Mouse (Mus musculus): Measurements from ENCODE around the gene Ell2. TPM values are rescaled to one million over a fixed set of nuclear protein-coding genes. Genes with fewer than 3 reads are reported as not detected.

The Ell2 gene
- polyA plus RNA-seq, 1 experiment from 2014 or later: 13.0 TPM

- ATAC-seq (ENCODE audit: low FRiP score, low TSS enrichment) (no peak), DNase-seq (ENCODE audit: low spot score) (no peak)
- no peaks in the 10 kb centered on the region for H3K36me3 ChIP-seq (ENCODE audit: control insufficient read depth, insufficient read depth, low read length)
- H3K4me3 ChIP-seq (ENCODE audit: low read depth, low read length): no peak overlapping the region
- H3K27ac ChIP-seq (replicated peaks): no peak overlapping the region
- H3K27me3 ChIP-seq (ENCODE audit: control insufficient read depth, insufficient read depth, low read length): no peaks in the 10 kb centered on the region
- H3K4me2 ChIP-seq (replicated peaks; ENCODE audit: low read depth): no peak overlapping the region
- WGBS: 91% methylated on average over 4 of the region's 4 CpGs
- TF ChIP-seq CTCF (IDR thresholded peaks at IDR 0.05; ENCODE audit: low read depth): no peak
- TF ChIP-seq EP300 (optimal IDR thresholded peaks at IDR 0.05): no peak
- H3K9me3 ChIP-seq (ENCODE audit: control insufficient read depth, low read length): no peaks in the 10 kb centered on the region
- H3K9ac ChIP-seq (ENCODE audit: low read length): no peak overlapping the region
- H3K4me1 ChIP-seq (replicated peaks; ENCODE audit: control insufficient read depth, insufficient read depth): peaks cover 1% of the 10 kb centered on the region; the same call in 1 of the 2 replicates
These were observed 37.5 kb downstream of the Ell2 start for GRCm38 (mm10) chr13:75744065-75744464.

GRCm38 (mm10) chr13:75745328-75745727 lies 38.8 kb downstream of the Ell2 start:
- Histone ChIP-seq H3K9me3 (ENCODE audit: control insufficient read depth, low read length) (no peaks in the 10 kb centered on the region), H3K4me2 (replicated peaks; ENCODE audit: low read depth) (no peak overlapping the region)

DNA sequence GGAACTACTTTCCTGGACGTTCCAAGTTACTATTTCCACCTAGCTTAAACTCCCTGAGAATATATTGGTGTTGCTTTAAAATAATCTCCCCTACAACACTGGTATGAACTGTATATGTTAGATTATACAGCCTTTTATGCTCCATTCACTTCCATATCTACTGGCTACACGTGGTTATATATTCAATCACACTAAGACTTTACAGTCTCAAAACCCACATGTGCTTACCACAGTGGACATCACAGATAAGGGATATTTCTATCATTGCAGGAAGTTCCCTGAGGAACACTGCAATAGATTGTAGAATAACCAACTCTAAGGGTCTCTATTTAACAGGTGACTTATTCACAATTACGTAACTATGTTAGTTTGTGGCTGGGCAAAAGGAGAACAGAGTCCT lies 40.7 kb downstream of the Ell2 start:
- no peak overlapping the region for H3K9ac ChIP-seq (ENCODE audit: low read length)
- no peaks in the 10 kb centered on the region for H3K4me1 ChIP-seq (replicated peaks; ENCODE audit: control insufficient read depth, insufficient read depth)
- DNase-seq (ENCODE audit: low spot score): no peak
- H3K4me2 ChIP-seq (replicated peaks; ENCODE audit: low read depth): no peak overlapping the region
- H3K36me3 ChIP-seq (ENCODE audit: control insufficient read depth, insufficient read depth, low read length): no peaks in the 10 kb centered on the region
- H3K9me3 ChIP-seq (ENCODE audit: control insufficient read depth, low read length): no peaks in the 10 kb centered on the region
- H3K27ac ChIP-seq (replicated peaks): no peak overlapping the region
- no peaks in the 10 kb centered on the region for H3K27me3 ChIP-seq (ENCODE audit: control insufficient read depth, insufficient read depth, low read length)
- no peak for ATAC-seq (ENCODE audit: low FRiP score, low TSS enrichment)
- no peak overlapping the region for H3K4me3 ChIP-seq (ENCODE audit: low read depth, low read length)
- 78% methylated on average over 3 of the region's 3 CpGs for WGBS
- TF ChIP-seq CTCF (IDR thresholded peaks at IDR 0.05; ENCODE audit: low read depth): no peak
- no peak for TF ChIP-seq EP300 (optimal IDR thresholded peaks at IDR 0.05)

More at GRCm38 (mm10) chr13:75745328-75745727, 38.8 kb downstream of the Ell2 start:
- Histone ChIP-seq H3K9ac (ENCODE audit: low read length) (no peak overlapping the region), H3K4me3 (ENCODE audit: low read depth, low read length) (no peak overlapping the region), H3K36me3 (ENCODE audit: control insufficient read depth, insufficient read depth, low read length) (no peaks in the 10 kb centered on the region), H3K4me1 (replicated peaks; ENCODE audit: control insufficient read depth, insufficient read depth) (no peaks in the 10 kb centered on the region), H3K27ac (replicated peaks) (no peak overlapping the region), H3K27me3 (ENCODE audit: control insufficient read depth, insufficient read depth, low read length) (no peaks in the 10 kb centered on the region)
- ATAC-seq (ENCODE audit: low FRiP score, low TSS enrichment): no peak
- DNase-seq (ENCODE audit: low spot score): no peak
- TF ChIP-seq EP300 (optimal IDR thresholded peaks at IDR 0.05): no peak
- no peak for TF ChIP-seq CTCF (IDR thresholded peaks at IDR 0.05; ENCODE audit: low read depth)

DNA sequence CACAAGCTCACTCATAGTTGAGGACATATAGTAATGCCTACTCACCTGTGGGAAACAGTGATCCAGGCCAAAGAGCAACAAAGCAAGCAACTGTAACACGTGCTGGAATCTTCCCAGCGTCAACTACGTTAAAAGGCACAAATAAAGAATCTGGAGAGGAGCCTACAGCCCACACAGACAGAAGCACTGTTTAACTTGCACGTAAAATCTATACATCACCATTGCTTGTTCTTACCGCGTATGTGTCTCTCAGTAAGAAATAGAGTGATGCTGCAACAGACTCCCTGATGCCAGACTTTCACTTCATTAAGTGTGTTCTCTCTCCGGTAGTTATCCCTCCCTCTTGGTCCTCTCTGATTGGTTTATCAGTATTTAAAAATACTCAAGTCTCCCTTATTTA lies 42.1 kb downstream of the Ell2 start:
- H3K4me3 ChIP-seq (ENCODE audit: low read depth, low read length): no peak overlapping the region
- ATAC-seq (ENCODE audit: low FRiP score, low TSS enrichment): no peak
- 77% methylated on average over 7 of the region's 7 CpGs for WGBS
- H3K27ac ChIP-seq (replicated peaks): no peak overlapping the region
- no peak overlapping the region for H3K4me2 ChIP-seq (replicated peaks; ENCODE audit: low read depth)
- no peaks in the 10 kb centered on the region for H3K27me3 ChIP-seq (ENCODE audit: control insufficient read depth, insufficient read depth, low read length)
- DNase-seq (ENCODE audit: low spot score): no peak
- TF ChIP-seq CTCF (IDR thresholded peaks at IDR 0.05; ENCODE audit: low read depth) (no peak), EP300 (optimal IDR thresholded peaks at IDR 0.05) (no peak)
- H3K4me1 ChIP-seq (replicated peaks; ENCODE audit: control insufficient read depth, insufficient read depth): 0 out of 2 replicates have a peak, but pooled peaks cover 2% of the 10 kb centered on the region
- H3K36me3 ChIP-seq (ENCODE audit: control insufficient read depth, insufficient read depth, low read length): no peaks in the 10 kb centered on the region
- no peak overlapping the region for H3K9ac ChIP-seq (ENCODE audit: low read length)
- no peaks in the 10 kb centered on the region for H3K9me3 ChIP-seq (ENCODE audit: control insufficient read depth, low read length)

- 64% methylated on average over 2 of the region's 2 CpGs for WGBS
- ATAC-seq (ENCODE audit: low FRiP score, low TSS enrichment) (no peak), DNase-seq (ENCODE audit: low spot score) (no peak)
- Histone ChIP-seq H3K9me3 (ENCODE audit: control insufficient read depth, low read length) (no peaks in the 10 kb centered on the region), H3K4me2 (replicated peaks; ENCODE audit: low read depth) (no peak overlapping the region), H3K27me3 (ENCODE audit: control insufficient read depth, insufficient read depth, low read length) (no peaks in the 10 kb centered on the region), H3K4me3 (ENCODE audit: low read depth, low read length) (no peak overlapping the region), H3K4me1 (replicated peaks; ENCODE audit: control insufficient read depth, insufficient read depth) (0 out of 2 replicates have a peak, but pooled peaks cover 2% of the 10 kb centered on the region), H3K9ac (ENCODE audit: low read length) (no peak overlapping the region), H3K27ac (replicated peaks) (no peak overlapping the region), H3K36me3 (ENCODE audit: control insufficient read depth, insufficient read depth, low read length) (no peaks in the 10 kb centered on the region)
- TF ChIP-seq CTCF (IDR thresholded peaks at IDR 0.05; ENCODE audit: low read depth): no peak
- TF ChIP-seq EP300 (optimal IDR thresholded peaks at IDR 0.05): no peak
These were observed 44.2 kb downstream of the Ell2 start for GRCm38 (mm10) chr13:75750785-75751184.

DNA sequence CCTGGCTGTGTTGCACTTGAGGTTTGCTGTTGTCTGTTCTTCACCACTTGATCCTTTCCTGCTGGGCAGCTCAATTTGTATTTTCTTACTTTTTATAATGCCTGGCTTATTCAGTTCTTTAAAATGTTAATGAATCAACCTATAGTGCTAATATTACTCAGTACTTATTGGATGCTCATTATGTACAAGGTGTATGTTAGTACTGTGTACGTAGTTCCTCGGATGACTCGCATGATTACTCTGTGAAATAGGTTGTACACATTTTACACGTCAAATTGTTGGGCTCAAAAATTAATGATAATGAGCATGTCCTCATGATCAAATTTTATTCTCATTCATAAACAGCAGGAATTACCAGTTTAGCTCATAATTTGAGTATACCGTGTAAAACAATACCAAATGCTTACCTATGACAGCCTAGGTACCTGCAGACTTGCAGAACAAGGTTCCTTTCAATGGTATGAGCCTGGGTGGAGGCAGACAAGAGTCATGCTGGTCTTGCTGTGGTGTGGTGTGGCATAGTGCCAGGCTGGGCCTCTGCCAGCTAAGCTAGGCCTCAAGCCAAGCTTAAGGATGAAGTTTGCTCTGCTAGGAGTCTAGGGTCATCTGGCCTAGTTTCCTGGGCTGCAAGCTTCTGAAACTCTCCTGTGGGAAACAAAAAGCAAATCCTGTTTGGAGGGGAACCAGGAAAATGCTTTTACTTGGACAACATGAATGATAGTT lies 45.8 kb downstream of the Ell2 start:
- H3K27me3 ChIP-seq (ENCODE audit: control insufficient read depth, insufficient read depth, low read length): no peaks in the 10 kb centered on the region
- no peaks in the 10 kb centered on the region for H3K9me3 ChIP-seq (ENCODE audit: control insufficient read depth, low read length)
- H3K27ac ChIP-seq (replicated peaks): 0 out of 2 replicates have a peak overlapping the region, but pooled peaks have one; percentile 18
- H3K4me3 ChIP-seq (ENCODE audit: low read depth, low read length): no peak overlapping the region
- WGBS: 57% methylated on average over 5 of the region's 5 CpGs
- peak; percentile 91 for ATAC-seq (ENCODE audit: low FRiP score, low TSS enrichment)
- H3K36me3 ChIP-seq (ENCODE audit: control insufficient read depth, insufficient read depth, low read length): no peaks in the 10 kb centered on the region
- H3K9ac ChIP-seq (ENCODE audit: low read length): no peak overlapping the region
- no peak for TF ChIP-seq CTCF (IDR thresholded peaks at IDR 0.05; ENCODE audit: low read depth)
- TF ChIP-seq EP300 (optimal IDR thresholded peaks at IDR 0.05): no peak
- H3K4me1 ChIP-seq (replicated peaks; ENCODE audit: control insufficient read depth, insufficient read depth): 0 out of 2 replicates have a peak, but pooled peaks cover 2% of the 10 kb centered on the region
- H3K4me2 ChIP-seq (replicated peaks; ENCODE audit: low read depth): no peak overlapping the region
- peak; percentile 81 for DNase-seq (ENCODE audit: low spot score)
